Mouse (Mus musculus): ENCODE results near the gene Vps18. TPM values are rescaled to one million over a fixed set of nuclear protein-coding genes. Genes with fewer than 3 reads are reported as not detected.

Gene Vps18
- polyA plus RNA-seq, 1 experiment from 2014 or later = 8.5 TPM

GRCm38 (mm10) chr2:119320571-119320970, 32.0 kb downstream of the Vps18 start:
- no peak for ATAC-seq (ENCODE audit: low FRiP score)
- no peaks in the 10 kb centered on the region for H3K9me3 ChIP-seq (ENCODE audit: control insufficient read depth, low read length)
- DNase-seq (ENCODE audit: low spot score) = no peak
- H3K27me3 ChIP-seq (ENCODE audit: control insufficient read depth, insufficient read depth, low read length) = peaks cover 70% of the 10 kb centered on the region
- H3K4me2 ChIP-seq (replicated peaks; ENCODE audit: low read depth, low read length) = no peak overlapping the region
- H3K9ac ChIP-seq (ENCODE audit: low read depth, low read length) = no peak overlapping the region
- H3K36me3 ChIP-seq (ENCODE audit: control insufficient read depth, insufficient read depth, low read length) = no peaks in the 10 kb centered on the region
- no peak overlapping the region for H3K4me3 ChIP-seq (ENCODE audit: low read depth, low read length)
- 69% methylated on average over 8 of the region's 8 CpGs for WGBS
- H3K4me1 ChIP-seq (replicated peaks; ENCODE audit: control insufficient read depth, insufficient read depth, low read length) = peaks cover 8% of the 10 kb centered on the region
- no peak overlapping the region for H3K27ac ChIP-seq (ENCODE audit: low read depth, low read length)

- 2% methylated on average over 44 of the region's 48 CpGs for WGBS
- no peaks in the 10 kb centered on the region for H3K9me3 ChIP-seq (ENCODE audit: control insufficient read depth, low read length)
- peak; percentile 71 for DNase-seq (ENCODE audit: low spot score)
- peak overlapping the region; percentile 10 for H3K4me3 ChIP-seq (ENCODE audit: low read depth, low read length)
- peaks cover 84% of the 10 kb centered on the region for H3K27me3 ChIP-seq (ENCODE audit: control insufficient read depth, insufficient read depth, low read length)
- no peak overlapping the region; the same call in 1 of the 2 replicates for H3K27ac ChIP-seq (ENCODE audit: low read depth, low read length)
- H3K4me2 ChIP-seq (replicated peaks; ENCODE audit: low read depth, low read length) = peak overlapping the region; percentile 35
- peak; percentile 13; the same call in 1 of the 2 replicates for ATAC-seq (ENCODE audit: low FRiP score)
- no peaks in the 10 kb centered on the region for H3K36me3 ChIP-seq (ENCODE audit: control insufficient read depth, insufficient read depth, low read length)
- peaks cover 17% of the 10 kb centered on the region for H3K4me1 ChIP-seq (replicated peaks; ENCODE audit: control insufficient read depth, insufficient read depth, low read length)
- no peak overlapping the region for H3K9ac ChIP-seq (ENCODE audit: low read depth, low read length)
Measured at GRCm38 (mm10) chr2:119321771-119322586, 33.4 kb downstream of the Vps18 start.

GRCm38 (mm10) chr2:119322587-119323300, 34.2 kb downstream of the Vps18 start:
- Histone ChIP-seq H3K27ac (ENCODE audit: low read depth, low read length) (no peak overlapping the region), H3K9ac (ENCODE audit: low read depth, low read length) (no peak overlapping the region)

GRCm38 (mm10) chr2:119323866-119324575, 35.5 kb downstream of the Vps18 start:
- peak overlapping the region; percentile 13; the same call in 1 of the 2 replicates for H3K4me3 ChIP-seq (ENCODE audit: low read depth, low read length)
- H3K36me3 ChIP-seq (ENCODE audit: control insufficient read depth, insufficient read depth, low read length) = no peaks in the 10 kb centered on the region
- no peak overlapping the region for H3K27ac ChIP-seq (ENCODE audit: low read depth, low read length)
- no peaks in the 10 kb centered on the region for H3K9me3 ChIP-seq (ENCODE audit: control insufficient read depth, low read length)
- H3K27me3 ChIP-seq (ENCODE audit: control insufficient read depth, insufficient read depth, low read length) = peaks cover 93% of the 10 kb centered on the region
- ATAC-seq (ENCODE audit: low FRiP score) = no peak
- under 1% methylated on average over 31 of the region's 32 CpGs for WGBS
- H3K4me2 ChIP-seq (replicated peaks; ENCODE audit: low read depth, low read length) = peak overlapping the region; percentile 18; the same call in 1 of the 2 replicates
- H3K4me1 ChIP-seq (replicated peaks; ENCODE audit: control insufficient read depth, insufficient read depth, low read length) = peaks cover 17% of the 10 kb centered on the region
- DNase-seq (ENCODE audit: low spot score) = peak; percentile 35
- no peak overlapping the region for H3K9ac ChIP-seq (ENCODE audit: low read depth, low read length)

More at GRCm38 (mm10) chr2:119322587-119323300, 34.2 kb downstream of the Vps18 start:
- Histone ChIP-seq H3K4me2 (replicated peaks; ENCODE audit: low read depth, low read length) (peak overlapping the region; percentile 35), H3K27me3 (ENCODE audit: control insufficient read depth, insufficient read depth, low read length) (peaks cover 89% of the 10 kb centered on the region), H3K4me1 (replicated peaks; ENCODE audit: control insufficient read depth, insufficient read depth, low read length) (peaks cover 17% of the 10 kb centered on the region), H3K9me3 (ENCODE audit: control insufficient read depth, low read length) (no peaks in the 10 kb centered on the region), H3K36me3 (ENCODE audit: control insufficient read depth, insufficient read depth, low read length) (no peaks in the 10 kb centered on the region), H3K4me3 (ENCODE audit: low read depth, low read length) (peak overlapping the region; percentile 10)
- ATAC-seq (ENCODE audit: low FRiP score) = peak; percentile 65
- 1% methylated on average over 38 of the region's 39 CpGs for WGBS
- DNase-seq (ENCODE audit: low spot score) = peak; percentile 80

DNA sequence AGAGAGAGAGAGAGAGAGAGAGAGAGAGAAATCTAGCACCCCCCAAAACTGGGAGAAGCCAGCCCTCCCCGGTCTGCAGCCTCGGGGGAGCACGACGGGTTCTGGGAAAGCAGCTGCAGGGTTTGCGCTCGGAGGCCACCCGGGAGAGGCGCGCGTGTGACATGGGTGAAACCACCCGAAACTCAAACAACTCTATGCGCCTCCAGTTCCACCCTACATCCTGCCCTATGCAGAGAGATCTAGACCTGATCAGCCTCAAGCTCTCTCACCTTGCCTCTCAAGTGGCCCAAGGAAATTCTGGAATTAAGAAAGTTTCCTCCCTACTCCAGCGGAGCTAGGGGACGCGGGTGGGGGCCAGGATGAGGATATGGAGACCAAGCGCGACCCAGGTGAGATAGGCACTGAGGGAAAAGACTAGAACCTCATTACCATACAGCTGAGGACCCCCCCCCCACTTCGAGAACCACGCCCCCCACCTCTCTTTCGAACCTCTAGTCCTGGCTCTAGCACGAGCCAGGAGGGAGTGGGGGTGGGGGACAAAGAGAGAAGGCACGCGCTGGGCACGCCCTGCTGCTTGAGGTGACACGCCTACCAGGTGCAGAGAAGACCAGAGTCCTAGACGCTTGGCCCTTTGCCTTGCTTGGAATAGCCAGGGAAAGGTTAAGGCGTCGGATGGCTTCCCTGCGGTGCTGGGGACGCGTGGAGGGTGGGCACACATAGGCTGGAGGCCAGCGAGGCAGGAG, 36.2 kb downstream of the Vps18 start:
- no peaks in the 10 kb centered on the region for H3K36me3 ChIP-seq (ENCODE audit: control insufficient read depth, insufficient read depth, low read length)
- DNase-seq (ENCODE audit: low spot score) (no peak), ATAC-seq (ENCODE audit: low FRiP score) (no peak)
- peak overlapping the region; percentile 13; the same call in 1 of the 2 replicates for H3K4me3 ChIP-seq (ENCODE audit: low read depth, low read length)
- peaks cover 94% of the 10 kb centered on the region for H3K27me3 ChIP-seq (ENCODE audit: control insufficient read depth, insufficient read depth, low read length)
- no peak overlapping the region for H3K27ac ChIP-seq (ENCODE audit: low read depth, low read length)
- peaks cover 17% of the 10 kb centered on the region for H3K4me1 ChIP-seq (replicated peaks; ENCODE audit: control insufficient read depth, insufficient read depth, low read length)
- WGBS = under 1% methylated on average over 32 of the region's 32 CpGs
- peak overlapping the region; percentile 25 for H3K4me2 ChIP-seq (replicated peaks; ENCODE audit: low read depth, low read length)
- H3K9me3 ChIP-seq (ENCODE audit: control insufficient read depth, low read length) = no peaks in the 10 kb centered on the region
- H3K9ac ChIP-seq (ENCODE audit: low read depth, low read length) = no peak overlapping the region

DNA sequence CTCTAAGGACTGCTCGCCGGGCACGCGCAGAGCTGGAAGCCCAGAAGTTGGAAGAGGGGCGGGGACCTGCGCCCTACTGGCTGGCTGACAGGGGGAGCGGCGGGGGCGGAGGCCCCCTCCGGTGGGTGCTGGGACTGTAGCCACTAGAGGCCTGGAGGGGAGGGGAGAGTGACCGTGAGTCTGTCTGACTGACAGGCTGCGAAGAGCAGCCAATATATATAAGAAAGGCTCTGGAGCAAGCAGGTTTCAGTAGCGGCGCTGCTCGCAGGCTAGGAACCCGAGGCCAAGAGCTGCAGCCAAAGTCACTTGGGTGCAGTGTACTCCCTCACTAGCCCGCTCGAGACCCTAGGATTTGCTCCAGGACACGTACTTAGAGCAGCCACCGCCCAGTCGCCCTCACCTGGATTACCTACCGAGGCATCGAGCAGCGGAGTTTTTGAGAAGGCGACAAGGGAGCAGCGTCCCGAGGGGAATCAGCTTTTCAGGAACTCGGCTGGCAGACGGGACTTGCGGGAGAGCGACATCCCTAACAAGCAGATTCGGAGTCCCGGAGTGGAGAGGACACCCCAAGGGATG, 37.1 kb downstream of the Vps18 start, which contains the start of gene Dll4:
Gene Dll4, plus strand, starts transcription at position 217 of the 576 bp plus-strand sequence.
- no peaks in the 10 kb centered on the region for H3K36me3 ChIP-seq (ENCODE audit: control insufficient read depth, insufficient read depth, low read length)
- WGBS = under 1% methylated on average over 33 of the region's 33 CpGs
- peaks cover 17% of the 10 kb centered on the region for H3K4me1 ChIP-seq (replicated peaks; ENCODE audit: control insufficient read depth, insufficient read depth, low read length)
- H3K9ac ChIP-seq (ENCODE audit: low read depth, low read length) = 0 out of 2 replicates have a peak within 1 kb of the TSS, but pooled peaks have one; percentile 11
- peak within 1 kb of the TSS; percentile 50 for H3K4me2 ChIP-seq (replicated peaks; ENCODE audit: low read depth, low read length)
- peaks cover 95% of the 10 kb centered on the region for H3K27me3 ChIP-seq (ENCODE audit: control insufficient read depth, insufficient read depth, low read length)
- H3K27ac ChIP-seq (ENCODE audit: low read depth, low read length) = no peak within 1 kb of the TSS
- no peaks in the 10 kb centered on the region for H3K9me3 ChIP-seq (ENCODE audit: control insufficient read depth, low read length)
- peak within 1 kb of the TSS; percentile 40 for H3K4me3 ChIP-seq (ENCODE audit: low read depth, low read length)
- peak; percentile 15; the same call in 1 of the 2 replicates for ATAC-seq (ENCODE audit: low FRiP score)
- peak; percentile 61 for DNase-seq (ENCODE audit: low spot score)

DNA sequence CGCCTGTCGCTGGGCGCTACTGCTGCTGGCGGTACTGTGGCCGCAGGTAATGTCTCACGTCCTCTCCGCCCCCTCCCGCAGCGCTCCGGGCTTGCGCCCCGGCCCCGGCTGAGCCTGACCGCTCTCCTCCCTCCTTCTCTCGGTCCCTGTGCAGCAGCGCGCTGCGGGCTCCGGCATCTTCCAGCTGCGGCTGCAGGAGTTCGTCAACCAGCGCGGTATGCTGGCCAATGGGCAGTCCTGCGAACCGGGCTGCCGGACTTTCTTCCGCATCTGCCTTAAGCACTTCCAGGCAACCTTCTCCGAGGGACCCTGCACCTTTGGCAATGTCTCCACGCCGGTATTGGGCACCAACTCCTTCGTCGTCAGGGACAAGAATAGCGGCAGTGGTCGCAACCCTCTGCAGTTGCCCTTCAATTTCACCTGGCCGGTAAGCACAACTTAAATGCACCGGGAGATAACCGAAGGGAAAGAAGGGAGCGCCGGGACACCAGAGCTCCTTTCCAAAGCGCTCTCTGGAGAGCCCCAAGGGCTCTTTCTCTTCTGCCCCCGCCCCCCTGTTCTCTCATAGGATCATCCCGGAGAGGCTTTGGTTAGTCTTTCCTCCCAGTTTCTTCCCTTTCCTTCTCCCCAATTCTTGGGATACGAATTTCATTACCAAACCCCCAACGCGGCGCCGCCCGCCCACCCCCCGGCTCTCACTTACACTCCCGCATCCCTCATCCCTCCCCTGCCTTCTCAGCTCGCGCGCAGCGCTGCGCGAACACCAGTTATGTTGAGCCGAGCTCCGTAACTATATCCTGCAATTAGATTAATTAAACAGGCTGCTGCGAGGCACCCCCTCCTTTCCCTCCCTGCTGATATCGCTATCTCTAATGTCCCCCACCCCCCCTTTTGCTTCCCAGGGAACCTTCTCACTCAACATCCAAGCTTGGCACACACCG, 37.9 kb downstream of the Vps18 start:
- Histone ChIP-seq H3K27ac (ENCODE audit: low read depth, low read length) (no peak overlapping the region), H3K4me1 (replicated peaks; ENCODE audit: control insufficient read depth, insufficient read depth, low read length) (peaks cover 17% of the 10 kb centered on the region), H3K4me3 (ENCODE audit: low read depth, low read length) (peak overlapping the region; percentile 40), H3K9me3 (ENCODE audit: control insufficient read depth, low read length) (no peaks in the 10 kb centered on the region), H3K9ac (ENCODE audit: low read depth, low read length) (0 out of 2 replicates have a peak overlapping the region, but pooled peaks have one; percentile 11), H3K27me3 (ENCODE audit: control insufficient read depth, insufficient read depth, low read length) (peaks cover 94% of the 10 kb centered on the region), H3K4me2 (replicated peaks; ENCODE audit: low read depth, low read length) (peak overlapping the region; percentile 50), H3K36me3 (ENCODE audit: control insufficient read depth, insufficient read depth, low read length) (no peaks in the 10 kb centered on the region)
- ATAC-seq (ENCODE audit: low FRiP score) (no peak), DNase-seq (ENCODE audit: low spot score) (peak; percentile 60)
- WGBS = under 1% methylated on average over 56 of the region's 61 CpGs

Data from hindbrain, embryonic 11.5 days (tissue).